Mouse (Mus musculus) forebrain, postnatal 0 days (tissue): ENCODE data around the gene Rgl3. TPM values are rescaled to one million over a fixed set of nuclear protein-coding genes. Genes with fewer than 3 reads are reported as not detected.

ENCODE experiments used
- ATAC-seq: fragments of 200-750 bp; cut with Nextera tagmentation; 2 replicates; pipeline ENCODE4 v1.8.0; 2017; ENCODE audit warnings: mild to moderate bottlenecking, moderate library complexity
- DNase-seq: peaks from one replicate; pipeline ENCODE4 v3.0.0-alpha.2; 2015
- H3K27ac ChIP-seq: fragments of 300-500 bp; sonication (generic); 2 replicates; pipeline ENCODE4 v1.5.1; 2014; ENCODE audit warnings: low read depth, mild to moderate bottlenecking, antibody characterized with exemption, low read length, moderate library complexity, mixed read lengths
- H3K27me3 ChIP-seq: fragments of 300-500 bp; sonication (generic); 2 replicates; pipeline ENCODE4 v1.6.1; 2014; ENCODE audit warnings: mild to moderate bottlenecking, low read length, mixed read lengths; ENCODE audit not compliant: insufficient read depth
- H3K36me3 ChIP-seq: fragments of 300-500 bp; sonication (generic); 2 replicates; pipeline ENCODE4 v1.6.1; 2014; ENCODE audit warnings: mild to moderate bottlenecking, moderate library complexity; ENCODE audit not compliant: insufficient read depth
- H3K4me1 ChIP-seq: fragments of 300-500 bp; sonication (generic); 2 replicates; pipeline ENCODE4 v1.6.1; 2014; ENCODE audit warnings: antibody characterized with exemption; ENCODE audit not compliant: insufficient read depth
- H3K4me2 ChIP-seq: fragments of 300-500 bp; sonication (generic); 2 replicates; pipeline ENCODE4 v1.6.1; 2014; ENCODE audit warnings: low read depth, mild to moderate bottlenecking, moderate library complexity
- H3K4me3 ChIP-seq: fragments of 300-500 bp; sonication (generic); 2 replicates; pipeline ENCODE4 v1.5.1; 2014; ENCODE audit warnings: low read depth, low read length, mixed read lengths
- H3K9ac ChIP-seq: fragments of 300-500 bp; sonication (generic); 2 replicates; pipeline ENCODE4 v1.6.1; 2014; ENCODE audit warnings: mild to moderate bottlenecking
- H3K9me3 ChIP-seq: fragments of 300-500 bp; sonication (generic); 2 replicates; pipeline ENCODE4 v1.6.1; 2016; ENCODE audit warnings: low read length
- CTCF ChIP-seq: sonication (generic); IDR thresholded peaks from 2 replicates; pipeline ENCODE4 v1.5.1; 2016; ENCODE audit warnings: antibody characterized with exemption, control low read depth, low read depth
- WGBS: fragments of 180-500 bp; shearing (Covaris S2); extraction: QIAGEN DNeasy Blood & Tissue Kit; methylation state at CpG from one replicate; pipeline ENCODE4 v1.1.7; 2014; 5-methylcytosine and 5-hydroxymethylcytosine counted together
- polyA plus RNA-seq: library from polyadenylated mRNA; unstranded; fragments of >200 nt; fragmentation: Nextera tagmentation; extraction: Ambion mirVana; gene quantifications from 2 replicates; pipeline ENCODE4 v1.2.1, GENCODE M21; 2015
- total RNA-seq: library from RNA; depleted of rRNA; stranded (reverse); fragments of >200 nt; gene quantifications from 2 replicates; pipeline ENCODE4 v1.2.3, GENCODE M21; 2014

The Rgl3 gene
- total and polyA plus RNA-seq, 2 experiments from 2014 or later: 0.24 to 1.0 TPM

DNA sequence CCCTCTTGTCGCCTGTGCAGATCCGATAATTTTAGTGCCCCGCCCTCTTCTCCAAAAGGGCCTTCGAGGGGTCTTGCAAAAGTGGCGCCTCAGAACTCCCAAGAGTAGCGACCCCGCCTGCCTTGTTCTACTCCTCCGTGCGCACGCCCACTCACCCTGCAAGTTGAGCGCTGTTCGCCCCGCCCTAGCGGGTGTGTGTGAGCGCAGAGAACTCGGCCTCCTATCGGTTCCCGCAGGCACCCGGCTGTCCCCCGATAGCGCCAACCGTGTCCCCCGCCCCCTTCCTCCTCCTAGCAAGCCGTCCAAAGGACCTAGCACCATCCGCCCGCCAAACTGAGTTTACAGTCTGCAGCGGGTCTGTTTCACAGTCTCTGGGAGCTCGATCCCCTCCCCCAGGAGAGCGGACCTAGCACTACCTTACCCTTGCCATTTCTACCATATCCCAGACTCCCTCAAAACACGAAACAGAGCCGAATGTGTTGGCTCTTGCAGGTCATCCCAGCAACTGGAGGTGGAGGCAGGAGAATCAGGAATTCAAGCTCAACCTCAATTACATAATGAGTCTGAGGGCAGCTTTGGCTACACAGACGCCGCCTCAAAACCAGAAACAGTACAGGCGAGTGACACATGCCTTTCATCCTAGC, 26.7 kb downstream of the Rgl3 start:
- DNase-seq (peak; percentile 62), ATAC-seq (peak; percentile 86)
- TF ChIP-seq CTCF: peak; percentile 41
- H3K9me3 ChIP-seq: no peaks in the 10 kb centered on the region
- peak overlapping the region; percentile 22; the same call in 1 of the 2 replicates for H3K9ac ChIP-seq
- H3K4me1 ChIP-seq: 0 out of 2 replicates have a peak, but pooled peaks cover 4% of the 10 kb centered on the region
- H3K4me3 ChIP-seq: peak overlapping the region; percentile 38
- WGBS: 4% methylated on average over 34 of the region's 34 CpGs
- no peak overlapping the region for H3K27ac ChIP-seq
- H3K36me3 ChIP-seq: no peaks in the 10 kb centered on the region; the same call in 1 of the 2 replicates
- peak overlapping the region; percentile 72 for H3K4me2 ChIP-seq
- peaks cover 25% of the 10 kb centered on the region for H3K27me3 ChIP-seq

DNA sequence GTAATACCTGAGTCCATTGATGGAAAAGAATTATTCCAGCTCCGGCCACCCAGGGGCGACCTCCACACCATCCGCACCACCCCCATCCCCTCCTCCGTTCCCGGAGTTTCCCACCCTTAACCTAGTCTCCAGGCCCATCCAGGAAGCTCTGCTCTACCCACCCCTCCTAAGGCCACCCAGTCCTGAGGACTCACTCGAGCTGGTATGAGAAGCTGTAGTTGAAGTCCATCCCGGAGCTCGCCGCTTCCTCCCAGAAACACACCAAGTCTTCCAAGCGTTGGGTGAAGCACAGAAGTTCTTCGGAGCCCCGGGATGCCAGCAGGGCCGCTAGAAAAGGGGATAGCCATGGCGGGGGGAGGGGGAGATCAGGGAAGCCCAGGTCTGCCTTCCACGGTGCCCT, 27.2 kb downstream of the Rgl3 start:
- Histone ChIP-seq H3K27me3 (peaks cover 25% of the 10 kb centered on the region), H3K9me3 (no peaks in the 10 kb centered on the region), H3K4me3 (peak overlapping the region; percentile 38), H3K4me2 (peak overlapping the region; percentile 72), H3K9ac (peak overlapping the region; percentile 22), H3K4me1 (0 out of 2 replicates have a peak, but pooled peaks cover 4% of the 10 kb centered on the region), H3K27ac (no peak overlapping the region), H3K36me3 (no peaks in the 10 kb centered on the region; the same call in 1 of the 2 replicates)
- peak; percentile 35; the same call in 1 of the 2 replicates for ATAC-seq
- DNase-seq: no peak
- TF ChIP-seq CTCF: no peak
- WGBS: under 1% methylated on average over 15 of the region's 15 CpGs

DNA sequence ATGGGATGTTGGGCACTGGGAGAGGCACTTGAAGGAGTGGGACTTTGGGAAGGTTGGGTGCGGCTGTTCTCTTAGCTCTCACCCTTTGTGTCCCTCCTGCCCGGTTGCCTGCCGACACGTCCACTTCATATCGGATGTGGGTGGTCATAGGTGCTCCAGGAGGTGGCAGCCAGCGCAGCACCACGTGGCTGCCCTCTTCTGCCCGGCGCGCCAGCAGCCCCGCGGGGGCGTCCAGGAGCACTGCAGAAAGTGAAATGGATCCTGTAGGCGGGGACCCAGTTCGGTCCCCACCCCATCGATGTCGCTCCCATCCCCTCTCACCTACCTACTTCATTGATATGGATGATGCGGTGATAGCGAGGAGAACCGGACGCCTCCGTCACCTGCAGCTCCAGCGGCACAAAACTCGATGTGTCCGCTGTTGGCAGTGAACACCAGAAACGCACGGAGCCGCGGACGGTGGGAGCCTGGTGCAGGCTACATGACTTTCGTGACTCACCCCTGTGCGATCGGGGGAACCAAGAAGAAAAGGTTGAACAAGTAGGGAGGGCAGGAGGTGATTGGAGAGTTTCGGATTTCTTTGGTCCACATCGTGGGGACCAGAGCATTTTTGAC, 27.8 kb downstream of the Rgl3 start:
- no peak for DNase-seq
- peaks cover 25% of the 10 kb centered on the region for H3K27me3 ChIP-seq
- 1% methylated on average over 35 of the region's 35 CpGs for WGBS
- no peak overlapping the region for H3K9ac ChIP-seq
- peaks cover 5% of the 10 kb centered on the region; the same call in 1 of the 2 replicates for H3K4me1 ChIP-seq
- H3K27ac ChIP-seq: no peak overlapping the region
- H3K9me3 ChIP-seq: no peaks in the 10 kb centered on the region
- no peak for TF ChIP-seq CTCF
- no peak for ATAC-seq
- H3K4me3 ChIP-seq: peak overlapping the region; percentile 38
- H3K36me3 ChIP-seq: no peaks in the 10 kb centered on the region; the same call in 1 of the 2 replicates
- peak overlapping the region; percentile 72 for H3K4me2 ChIP-seq

DNA sequence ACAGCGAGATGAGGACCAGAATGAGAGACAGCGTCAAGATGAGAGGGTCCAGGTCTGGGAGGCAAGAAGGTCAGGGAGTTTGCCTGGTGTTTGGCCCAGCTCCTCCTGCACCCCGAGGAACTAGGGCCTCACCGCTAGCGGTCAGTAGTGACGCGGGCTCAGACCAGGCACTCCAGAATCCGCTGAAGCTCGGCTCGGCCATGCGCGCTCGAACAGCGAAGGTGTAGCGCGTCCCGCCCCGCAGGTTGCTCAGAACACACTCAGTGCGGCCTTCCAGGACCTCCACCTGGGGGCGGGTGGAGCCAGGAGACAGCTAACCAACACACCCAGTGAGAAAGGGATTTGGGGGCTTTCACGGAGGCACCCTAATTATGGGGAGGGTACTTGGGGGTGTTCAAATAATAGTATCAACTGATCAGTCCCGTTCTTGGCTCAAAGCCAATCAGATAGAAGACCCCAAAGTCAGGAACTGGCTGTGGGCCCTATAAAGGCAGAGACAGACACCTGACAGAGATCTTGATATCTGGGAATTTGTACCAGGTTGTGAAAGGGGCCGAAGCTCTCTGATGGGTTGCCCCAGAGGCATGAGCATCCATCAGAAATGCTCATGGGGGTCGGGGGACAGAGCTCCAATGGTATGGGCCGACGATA, 28.6 kb downstream of the Rgl3 start:
- H3K4me2 ChIP-seq: no peak overlapping the region
- H3K27ac ChIP-seq: no peak overlapping the region
- peaks cover 8% of the 10 kb centered on the region; the same call in 1 of the 2 replicates for H3K4me1 ChIP-seq
- H3K27me3 ChIP-seq: peaks cover 25% of the 10 kb centered on the region
- ATAC-seq (no peak), DNase-seq (no peak)
- H3K4me3 ChIP-seq: no peak overlapping the region
- TF ChIP-seq CTCF: no peak
- no peaks in the 10 kb centered on the region; the same call in 1 of the 2 replicates for H3K36me3 ChIP-seq
- no peaks in the 10 kb centered on the region for H3K9me3 ChIP-seq
- H3K9ac ChIP-seq: no peak overlapping the region
- WGBS: 14% methylated on average over 26 of the region's 26 CpGs

DNA sequence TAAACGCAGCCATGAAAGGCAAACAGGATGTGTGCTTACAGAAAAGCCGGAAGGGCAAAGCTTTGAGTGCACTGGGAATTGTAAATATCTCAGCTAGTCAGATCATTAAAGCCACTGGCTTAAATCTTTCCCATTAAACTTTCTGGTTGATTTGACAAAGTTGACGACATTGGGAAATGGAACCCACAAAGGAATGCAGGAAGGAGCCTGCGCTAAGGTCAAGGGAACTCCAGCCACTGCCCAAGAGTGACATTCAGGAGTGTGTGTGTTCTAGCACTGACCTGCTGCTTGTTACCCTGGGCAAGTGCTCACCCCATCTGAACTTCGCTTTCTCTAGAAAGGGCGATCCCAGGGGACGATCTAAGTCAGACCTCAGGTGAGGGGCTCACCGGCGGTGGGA, 29.1 kb downstream of the Rgl3 start:
- Histone ChIP-seq H3K4me3 (no peak overlapping the region), H3K9ac (no peak overlapping the region), H3K27me3 (peaks cover 25% of the 10 kb centered on the region), H3K4me2 (no peak overlapping the region), H3K4me1 (peaks cover 9% of the 10 kb centered on the region; the same call in 1 of the 2 replicates), H3K36me3 (no peaks in the 10 kb centered on the region; the same call in 1 of the 2 replicates), H3K9me3 (no peaks in the 10 kb centered on the region), H3K27ac (no peak overlapping the region)
- WGBS: 52% methylated on average over 9 of the region's 9 CpGs
- DNase-seq (no peak), ATAC-seq (no peak)
- no peak for TF ChIP-seq CTCF

DNA sequence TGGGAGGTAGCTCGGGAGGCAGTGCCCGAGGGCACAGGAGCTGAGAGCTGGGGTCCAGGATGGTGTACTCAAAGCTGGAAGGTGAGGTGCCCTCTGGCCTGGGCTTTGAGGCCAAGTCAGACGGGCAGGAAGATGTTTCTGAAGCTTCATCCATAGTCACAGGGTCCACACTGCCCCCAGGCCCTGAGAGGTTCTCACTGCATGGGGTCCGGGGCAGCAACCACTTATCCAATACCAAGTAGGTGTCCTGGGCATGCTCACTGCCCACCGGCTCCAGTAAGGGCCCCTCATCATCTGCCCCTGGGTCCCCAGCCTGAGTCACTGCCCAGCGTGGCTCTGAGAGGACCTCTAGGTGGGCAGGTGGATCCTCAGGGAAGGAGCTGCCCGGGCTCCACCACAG, 30.0 kb downstream of the Rgl3 start:
- Histone ChIP-seq H3K9ac (no peak overlapping the region), H3K4me2 (no peak overlapping the region), H3K4me3 (no peak overlapping the region), H3K27ac (no peak overlapping the region), H3K27me3 (peaks cover 25% of the 10 kb centered on the region), H3K4me1 (peaks cover 16% of the 10 kb centered on the region), H3K36me3 (no peaks in the 10 kb centered on the region; the same call in 1 of the 2 replicates), H3K9me3 (no peaks in the 10 kb centered on the region)
- 89% methylated on average over 7 of the region's 7 CpGs for WGBS
- DNase-seq (no peak), ATAC-seq (no peak)
- no peak for TF ChIP-seq CTCF
